Mouse (Mus musculus): ENCODE measurements around the gene P2rx4.

- TF ChIP-seq TAL1 (IDR thresholded peaks at IDR 0.05; ENCODE audit: low read length) (no peak), GATA1 (IDR thresholded peaks at IDR 0.05; ENCODE audit: low read length) (no peak)
Measured at GRCm38 (mm10) chr5:122771428-122771827, 64.1 kb downstream of the P2rx4 start.
